Mouse (Mus musculus): ENCODE measurements around the gene Rbm39. TPM values are rescaled to one million over a fixed set of nuclear protein-coding genes. Genes with fewer than 3 reads are reported as not detected.
"Not testable (repeated sequence)": the region's sequence is repeated elsewhere in the genome, so short reads cannot be mapped to it uniquely, and the experiment has no call there.

The Rbm39 gene
- polyA plus RNA-seq, 1 experiment from 2014 or later: 288 TPM

DNA sequence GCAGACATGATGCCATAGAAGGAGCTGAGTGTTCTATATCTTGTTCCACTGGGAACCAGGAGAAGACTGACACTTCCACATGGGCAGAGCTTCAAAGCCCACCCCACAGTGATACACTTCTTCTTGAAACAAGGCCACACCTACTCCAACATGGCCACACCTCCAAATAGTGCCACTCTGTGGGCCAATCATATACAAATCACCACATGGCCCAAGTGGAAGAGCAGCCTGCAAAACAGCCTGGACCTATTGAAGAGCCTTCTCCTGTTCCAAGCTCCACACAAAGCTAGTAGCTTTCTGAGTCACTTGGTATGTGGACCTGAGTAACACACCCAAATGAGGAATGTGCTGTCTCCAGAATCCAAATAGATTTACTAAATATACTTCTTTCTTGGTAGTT, 60.5 kb downstream of the Rbm39 start:
- ChIA-PET POLR2A (no interaction called here), CTCF (interaction anchor here (1.1 kb wide), 1 partner anchor 11 kb away, joined by 3 read pairs; no protein-coding TSS in a partner anchor)
- in situ Hi-C loops (cut with MboI; ENCODE audit: low pct_unique_long_range_greater_than_20kb): no loop called here
- no peaks in the 10 kb centered on the region for H3K27me3 ChIP-seq
- TF ChIP-seq CTCF (IDR thresholded peaks at IDR 0.05): no peak
- ATAC-seq: no peak
- DNase-seq (ENCODE audit: low read depth, low spot score): no peak

- H3K27me3 ChIP-seq; in situ Hi-C loops (cut with MboI; ENCODE audit: low pct_unique_long_range_greater_than_20kb); DNase-seq (ENCODE audit: low read depth, low spot score); ATAC-seq: not testable (repeated sequence)
- CTCF ChIA-PET: interaction anchor here (1.0 kb wide), 2 partner anchors 10 to 19 kb away, joined by 3 read pairs; no protein-coding TSS in a partner anchor
- POLR2A ChIA-PET: interaction anchor here (0.7 to 1.1 kb wide), 5 partner anchors 22 to 1200 kb away, joined by 3 to 4 read pairs (median 4); no protein-coding TSS in a partner anchor
Measured at GRCm38 (mm10) chr2:156112080-156112423, 68.0 kb downstream of the Rbm39 start.

GRCm38 (mm10) chr2:156111358-156112079, 68.5 kb downstream of the Rbm39 start, which contains the start of the genes Cpne1 and Rbm12:
Cpne1 (minus strand) TSS chr2:156111965.
Rbm12 (minus strand) TSS chr2:156111978.
- in situ Hi-C loops (cut with MboI; ENCODE audit: low pct_unique_long_range_greater_than_20kb): no loop called here
- no peak for TF ChIP-seq CTCF (IDR thresholded peaks at IDR 0.05)
- H3K27me3 ChIP-seq: no peaks in the 10 kb centered on the region
- CTCF ChIA-PET: interaction anchor here (1.0 kb wide), 2 partner anchors 11 to 20 kb away, joined by 3 read pairs; no protein-coding TSS in a partner anchor
- peak; percentile 50 for DNase-seq (ENCODE audit: low read depth, low spot score)
- peak; percentile 69 for ATAC-seq
- POLR2A ChIA-PET: interaction anchor here (0.7 to 1.1 kb wide), 4 partner anchors 23 to 154 kb away, joined by 3 to 4 read pairs (median 4); no protein-coding TSS in a partner anchor

- ChIA-PET POLR2A (interaction anchor here (0.6 kb wide), 1 partner anchor 419 kb away, joined by 3 read pairs; no protein-coding TSS in a partner anchor), CTCF (interaction anchor here (1.0 kb wide), 1 partner anchor 21 kb away, joined by 3 read pairs; no protein-coding TSS in a partner anchor)
- no peak for TF ChIP-seq CTCF (IDR thresholded peaks at IDR 0.05)
- DNase-seq (ENCODE audit: low read depth, low spot score) (no peak), ATAC-seq (no peak)
- in situ Hi-C loops (cut with MboI; ENCODE audit: low pct_unique_long_range_greater_than_20kb): no loop called here
- H3K27me3 ChIP-seq: no peaks in the 10 kb centered on the region
Measured at GRCm38 (mm10) chr2:156110627-156111357, 69.2 kb downstream of the Rbm39 start.

Other genes with a start within 250 kb of the Rbm39 start
- gene Uqcc1, start 249.9 kb downstream of the Rbm39 start, polyA plus RNA-seq (2021): 73.4 TPM
- gene Gm15557, start 239.5 kb downstream of the Rbm39 start, polyA plus RNA-seq (2021): not detected
- 0.03 TPM for gene Gdf5, start 234.9 kb downstream of the Rbm39 start, polyA plus RNA-seq (2021)
- gene Cep250, start 223.8 kb downstream of the Rbm39 start, polyA plus RNA-seq (2021): 40.2 TPM
- 3.4 TPM for gene 6430550D23Rik, start 172.3 kb downstream of the Rbm39 start, polyA plus RNA-seq (2021)
- gene Ergic3, start 172.2 kb downstream of the Rbm39 start, polyA plus RNA-seq (2021): 232 TPM
- gene Fer1l4, start 127.3 kb downstream of the Rbm39 start, polyA plus RNA-seq (2021): not detected
- 2.0 TPM for gene Spag4, start 115.1 kb downstream of the Rbm39 start, polyA plus RNA-seq (2021)
- 66.0 TPM for gene Cpne1, start 68.3 kb downstream of the Rbm39 start, polyA plus RNA-seq (2021)
- 14.1 TPM for gene Rbm12, start 68.3 kb downstream of the Rbm39 start, polyA plus RNA-seq (2021)
- 17.4 TPM for gene Gm28036, start 53.1 kb downstream of the Rbm39 start, polyA plus RNA-seq (2021)
- gene Romo1, start 36.2 kb downstream of the Rbm39 start, polyA plus RNA-seq (2021): 217 TPM
- 55.7 TPM for gene Nfs1, start 36.1 kb downstream of the Rbm39 start, polyA plus RNA-seq (2021)
- gene Phf20, start 16.2 kb upstream of the Rbm39 start, polyA plus RNA-seq (2021): 37.6 TPM
- 4.8 TPM for gene Cnbd2, start 132.1 kb upstream of the Rbm39 start, polyA plus RNA-seq (2021)
- gene Scand1, start 132.5 kb upstream of the Rbm39 start, polyA plus RNA-seq (2021): 98.7 TPM
- gene Epb41l1, start 240.7 kb upstream of the Rbm39 start, polyA plus RNA-seq (2021): 39.7 TPM

Data from Patski (cell line).